Mouse (Mus musculus) testis, adult 2 months (tissue): ENCODE measurements around the gene Lrrc71.

ENCODE experiments used
- CTCF ChIP-seq: fragments of 200-500 bp; IDR thresholded peaks from 2 replicates; pipeline ENCODE4 v1.5.1; 2012; ENCODE audit warnings: low read depth, mild to moderate bottlenecking, inconsistent platforms, low read length, moderate library complexity; ENCODE audit not compliant: control insufficient read depth, insufficient read depth, insufficient replicate concordance
- POLR2A ChIP-seq: fragments of 200-500 bp; IDR thresholded peaks from 2 replicates; pipeline ENCODE4 v1.6.1; 2012; ENCODE audit warnings: low read depth, mild to moderate bottlenecking, inconsistent platforms, low read length, moderate library complexity; ENCODE audit not compliant: control insufficient read depth

GRCm38 (mm10) chr3:87749977-87750376, 1.6 kb upstream of the Lrrc71 start:
- no peak for TF ChIP-seq POLR2A
- TF ChIP-seq CTCF = no peak
